Mouse (Mus musculus) brain, embryonic 14.5 days (tissue): ENCODE data around the gene Nrap.

Experiments
- CTCF ChIP-seq: fragments of 200-500 bp; IDR thresholded peaks from 2 replicates; pipeline ENCODE4 v1.5.1; 2012; ENCODE audit warnings: inconsistent platforms, mild to moderate bottlenecking, moderate library complexity, borderline replicate concordance; ENCODE audit not compliant: insufficient read depth, insufficient read length; ENCODE audit errors: extremely low read depth
- POLR2A ChIP-seq: fragments of 200-500 bp; IDR thresholded peaks from 2 replicates; pipeline ENCODE4 v1.6.1; 2012; ENCODE audit warnings: mild to moderate bottlenecking, inconsistent platforms, borderline replicate concordance; ENCODE audit not compliant: poor library complexity, insufficient read depth, insufficient read length, severe bottlenecking; ENCODE audit errors: extremely low read depth

- TF ChIP-seq CTCF: no peak
- TF ChIP-seq POLR2A: no peak
These were observed at the start of gene Nrap for GRCm38 (mm10) chr19:56389879-56390278.
